Mouse (Mus musculus) heart, embryonic 16.5 days (tissue): ENCODE results near the gene Rapgef2. TPM values are rescaled to one million over a fixed set of nuclear protein-coding genes. Genes with fewer than 3 reads are reported as not detected.

Experiments used
- ATAC-seq: fragments of 200-750 bp; cut with Nextera tagmentation; replicated peaks from 2 replicates; pipeline ENCODE4 v1.8.0; 2017; ENCODE audit warnings: moderate number of reproducible peaks; ENCODE audit not compliant: insufficient read depth, low FRiP score; ENCODE audit errors: extremely low read depth
- H3K27ac ChIP-seq: fragments of 300-500 bp; sonication (generic); 2 replicates; pipeline ENCODE4 v1.5.1; 2014; ENCODE audit warnings: mild to moderate bottlenecking, low read length, control low read depth, moderate library complexity
- H3K27me3 ChIP-seq: fragments of 300-500 bp; sonication (generic); 2 replicates; pipeline ENCODE4 v1.6.1; 2014; ENCODE audit warnings: low read length, mixed read lengths; ENCODE audit not compliant: control insufficient read depth, insufficient read depth
- H3K36me3 ChIP-seq: fragments of 300-500 bp; sonication (generic); 2 replicates; pipeline ENCODE4 v1.6.1; 2014; ENCODE audit not compliant: control insufficient read depth, insufficient read depth
- H3K4me1 ChIP-seq: fragments of 300-500 bp; sonication (generic); 2 replicates; pipeline ENCODE4 v1.6.1; 2014; ENCODE audit warnings: low read length, mixed read lengths; ENCODE audit not compliant: control insufficient read depth, insufficient read depth
- H3K4me2 ChIP-seq: fragments of 300-500 bp; sonication (generic); 2 replicates; pipeline ENCODE4 v1.6.1; 2014; ENCODE audit warnings: low read depth, mild to moderate bottlenecking, control low read depth, low read length
- H3K4me3 ChIP-seq: fragments of 300-500 bp; sonication (generic); 2 replicates; pipeline ENCODE4 v1.5.1; 2014; ENCODE audit warnings: mild to moderate bottlenecking, control low read depth, low read length
- H3K9ac ChIP-seq: fragments of 300-500 bp; sonication (generic); 2 replicates; pipeline ENCODE4 v1.6.1; 2014; ENCODE audit warnings: low read length, control low read depth
- H3K9me3 ChIP-seq: fragments of 300-500 bp; sonication (generic); replicated peaks from 2 replicates; pipeline ENCODE4 v1.6.1; 2016; ENCODE audit warnings: low read length; ENCODE audit not compliant: control insufficient read depth
- WGBS: fragments of 180-500 bp; shearing (Covaris S2); extraction: QIAGEN DNeasy Blood & Tissue Kit; methylation state at CpG from one replicate; pipeline ENCODE4 v1.1.7; 2014; 5-methylcytosine and 5-hydroxymethylcytosine counted together
- polyA plus RNA-seq: library from polyadenylated mRNA; unstranded; fragments of >200 nt; fragmentation: Nextera tagmentation; extraction: Ambion mirVana; gene quantifications from 2 replicates; pipeline ENCODE4 v1.2.1, GENCODE M21; 2015

Rapgef2 gene
- polyA plus RNA-seq, 1 experiment from 2014 or later = 4.9 TPM

DNA sequence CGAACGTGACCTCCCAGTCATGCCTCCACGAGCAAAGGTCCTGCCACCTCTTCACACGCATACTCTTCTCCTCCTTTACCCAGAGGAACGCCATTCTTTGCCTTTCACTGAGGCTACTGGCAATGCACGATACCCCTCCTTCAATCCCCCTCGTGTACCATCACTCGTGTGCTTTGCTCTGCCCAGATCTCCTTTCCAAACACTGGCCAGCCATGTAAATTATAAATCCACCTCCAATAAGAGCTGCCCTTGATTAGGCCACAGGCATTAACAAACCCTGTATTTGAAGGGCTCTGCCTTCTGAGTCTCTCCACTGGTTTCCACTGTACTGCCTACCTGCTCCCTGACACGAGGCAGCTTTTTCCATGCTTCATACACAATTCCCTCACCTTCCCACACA lies 94.3 kb downstream of the Rapgef2 start:
- no peak for ATAC-seq

DNA sequence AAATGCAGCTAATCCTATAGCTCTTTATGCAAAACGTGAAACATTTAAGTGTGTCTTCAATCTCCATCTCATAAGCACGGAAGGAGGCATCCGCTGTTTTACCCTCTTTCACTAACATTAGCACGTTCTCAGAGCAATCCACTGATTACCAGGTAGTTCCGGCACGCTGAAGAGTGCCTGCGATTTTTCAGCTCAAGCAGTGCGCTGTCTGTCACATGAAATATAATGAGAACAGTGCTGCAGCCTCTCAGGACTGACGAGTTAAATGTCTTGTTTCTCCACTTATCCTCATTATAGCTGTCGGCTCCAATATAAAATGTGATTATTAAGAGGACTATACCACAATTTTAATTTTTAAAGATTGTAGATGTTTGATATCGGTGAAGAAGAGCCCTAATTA lies 94.8 kb downstream of the Rapgef2 start:
- 56% methylated on average over 11 of the region's 11 CpGs for WGBS
- no peaks in the 10 kb centered on the region for H3K9me3 ChIP-seq
- H3K36me3 ChIP-seq = no peaks in the 10 kb centered on the region
- no peak overlapping the region for H3K9ac ChIP-seq
- H3K4me3 ChIP-seq = no peak overlapping the region
- ATAC-seq = no peak
- no peak overlapping the region for H3K27ac ChIP-seq
- H3K4me2 ChIP-seq = 0 out of 2 replicates have a peak overlapping the region, but pooled peaks have one; percentile 0
- H3K27me3 ChIP-seq = no peaks in the 10 kb centered on the region
- peaks cover 38% of the 10 kb centered on the region for H3K4me1 ChIP-seq

More for the DNA sequence above, 94.3 kb downstream of the Rapgef2 start:
- Histone ChIP-seq H3K27ac (peak overlapping the region; percentile 11; the same call in 1 of the 2 replicates), H3K4me2 (no peak overlapping the region), H3K9me3 (no peaks in the 10 kb centered on the region), H3K4me1 (peaks cover 42% of the 10 kb centered on the region), H3K9ac (0 out of 2 replicates have a peak overlapping the region, but pooled peaks have one; percentile 11), H3K27me3 (no peaks in the 10 kb centered on the region), H3K36me3 (no peaks in the 10 kb centered on the region), H3K4me3 (no peak overlapping the region)
- 74% methylated on average over 9 of the region's 9 CpGs for WGBS

DNA sequence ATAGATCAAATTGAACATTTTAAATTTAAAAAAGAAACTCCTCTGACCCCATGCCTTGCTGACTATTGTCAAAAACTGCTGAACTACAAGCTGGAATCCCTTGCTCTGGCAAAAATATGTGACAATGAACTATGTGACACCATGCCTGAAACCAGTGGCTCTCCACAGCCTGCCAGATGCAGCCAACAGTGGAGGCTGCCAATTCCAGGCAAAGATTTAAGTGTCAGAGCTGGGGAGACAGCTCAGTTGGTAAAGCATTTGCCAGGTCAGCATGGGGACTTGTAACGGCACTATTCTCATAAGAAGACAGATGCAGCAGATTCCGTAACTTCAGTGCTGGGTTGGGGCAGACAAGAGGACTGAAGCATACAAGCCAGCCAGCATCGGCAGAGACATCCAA lies 95.9 kb downstream of the Rapgef2 start:
- WGBS = 59% methylated on average over 3 of the region's 3 CpGs
- Histone ChIP-seq H3K9me3 (no peaks in the 10 kb centered on the region), H3K4me2 (no peak overlapping the region), H3K9ac (no peak overlapping the region), H3K27ac (no peak overlapping the region), H3K27me3 (no peaks in the 10 kb centered on the region), H3K4me3 (no peak overlapping the region), H3K36me3 (no peaks in the 10 kb centered on the region), H3K4me1 (peaks cover 38% of the 10 kb centered on the region)
- ATAC-seq = no peak

DNA sequence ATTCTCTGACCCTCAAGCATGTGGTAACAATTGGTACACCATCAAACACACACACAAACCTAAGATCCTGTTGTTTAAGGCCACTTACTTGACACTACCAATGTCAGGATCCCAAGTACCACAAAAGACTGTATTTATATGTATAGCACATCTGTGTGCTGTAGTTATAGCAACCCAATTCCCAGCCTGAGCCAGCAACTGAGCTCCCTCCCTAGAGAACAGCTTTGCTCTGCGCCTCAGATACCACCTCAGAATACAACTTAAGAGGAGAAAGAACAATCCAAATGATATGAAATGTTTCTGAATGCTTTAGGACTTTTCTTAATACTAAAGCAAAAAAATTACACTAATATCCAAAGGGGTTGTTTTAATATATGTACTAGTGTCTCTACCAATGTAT lies 98.4 kb downstream of the Rapgef2 start:
- no peak overlapping the region for H3K4me3 ChIP-seq
- H3K27ac ChIP-seq = no peak overlapping the region
- no peak for ATAC-seq
- no peaks in the 10 kb centered on the region for H3K36me3 ChIP-seq
- no peaks in the 10 kb centered on the region for H3K27me3 ChIP-seq
- 96% methylated on average over 1 of the region's 1 CpGs for WGBS
- no peak overlapping the region for H3K9ac ChIP-seq
- no peaks in the 10 kb centered on the region for H3K9me3 ChIP-seq
- H3K4me1 ChIP-seq = peaks cover 27% of the 10 kb centered on the region
- H3K4me2 ChIP-seq = no peak overlapping the region

DNA sequence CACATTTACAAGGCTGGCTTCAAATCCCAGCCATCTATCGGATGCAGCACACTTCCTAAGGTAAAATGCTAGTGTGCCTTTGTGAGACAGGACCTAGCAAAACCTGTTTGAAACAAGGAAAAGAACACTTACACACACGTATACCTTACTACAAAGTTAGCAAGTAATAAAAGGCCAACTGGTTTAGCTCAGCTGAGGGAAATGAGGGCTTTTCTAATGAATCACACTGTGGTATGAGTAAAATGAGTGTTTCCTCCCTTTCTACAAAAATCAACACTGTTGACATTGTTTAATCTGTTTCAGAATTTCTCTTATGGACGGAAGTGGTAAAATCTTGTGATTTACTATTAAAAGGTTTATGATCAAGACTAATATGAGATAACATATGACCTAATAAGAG lies 104.0 kb downstream of the Rapgef2 start:
- no peak overlapping the region for H3K4me2 ChIP-seq
- no peak overlapping the region for H3K4me3 ChIP-seq
- no peaks in the 10 kb centered on the region for H3K27me3 ChIP-seq
- ATAC-seq = no peak
- no peaks in the 10 kb centered on the region for H3K9me3 ChIP-seq
- H3K9ac ChIP-seq = no peak overlapping the region
- H3K4me1 ChIP-seq = peaks cover 42% of the 10 kb centered on the region
- H3K27ac ChIP-seq = peak overlapping the region; percentile 96
- 57% methylated on average over 3 of the region's 3 CpGs for WGBS
- no peaks in the 10 kb centered on the region for H3K36me3 ChIP-seq

DNA sequence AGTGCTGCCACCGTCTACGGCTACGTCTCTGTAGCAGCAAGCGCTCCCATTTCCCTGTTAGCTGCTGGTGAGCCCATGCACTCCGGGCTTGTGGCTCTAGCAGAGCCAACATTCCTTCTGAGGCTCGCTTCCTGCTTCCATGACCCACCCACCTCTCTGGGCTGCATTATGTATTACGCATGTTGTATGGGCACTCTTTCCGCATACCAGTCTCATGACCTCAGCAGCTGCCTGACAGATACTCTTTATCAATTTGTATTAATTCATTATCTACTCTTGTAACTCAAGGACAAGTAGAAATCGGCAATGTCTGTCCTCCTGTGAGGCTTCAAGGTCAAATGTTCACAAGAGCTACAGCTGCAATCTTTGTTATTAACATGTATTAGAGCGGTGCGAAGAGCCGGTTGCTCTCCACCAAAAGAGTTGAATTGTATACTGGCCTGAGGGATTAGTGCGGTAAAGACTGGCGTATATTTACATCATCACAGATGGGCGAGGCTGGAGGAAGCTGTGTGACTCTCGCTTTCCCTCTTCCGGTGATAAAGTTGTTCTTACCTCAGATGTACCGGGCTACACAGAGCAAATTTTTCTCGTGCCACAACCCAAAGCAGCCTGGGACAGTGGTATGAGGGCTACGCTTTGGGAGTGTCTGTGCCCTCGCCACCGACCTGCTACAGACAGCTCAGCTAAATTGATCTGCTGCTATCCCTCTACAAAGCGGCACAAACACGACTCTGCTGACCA lies 104.9 kb downstream of the Rapgef2 start:
- H3K9me3 ChIP-seq = no peaks in the 10 kb centered on the region
- 10% methylated on average over 24 of the region's 24 CpGs for WGBS
- ATAC-seq = peak; percentile 85
- H3K4me2 ChIP-seq = peak overlapping the region; percentile 64
- H3K27me3 ChIP-seq = no peaks in the 10 kb centered on the region
- no peaks in the 10 kb centered on the region for H3K36me3 ChIP-seq
- H3K4me1 ChIP-seq = peaks cover 50% of the 10 kb centered on the region
- H3K27ac ChIP-seq = peak overlapping the region; percentile 96
- peak overlapping the region; percentile 51 for H3K4me3 ChIP-seq
- peak overlapping the region; percentile 62 for H3K9ac ChIP-seq

DNA sequence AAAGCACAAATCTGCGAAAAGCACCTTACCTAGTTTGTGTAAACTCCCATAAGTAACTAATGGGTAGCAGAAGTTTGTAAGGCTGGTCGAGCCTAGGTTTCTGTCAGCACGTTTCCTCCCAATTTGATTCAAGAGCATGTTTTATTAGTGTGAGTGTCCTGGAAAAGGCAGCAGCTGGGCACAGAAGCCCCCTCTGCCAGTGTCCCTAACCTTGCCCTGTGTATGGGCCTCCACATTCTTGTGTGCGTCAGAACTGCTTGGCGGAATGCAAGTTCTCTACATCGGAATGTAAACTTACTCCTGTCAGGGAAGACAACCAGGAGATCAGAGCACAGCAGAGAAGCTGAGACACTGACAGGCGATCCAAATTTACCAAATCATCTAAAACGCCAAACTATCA lies 106.2 kb downstream of the Rapgef2 start:
- 24% methylated on average over 8 of the region's 8 CpGs for WGBS
- H3K36me3 ChIP-seq = no peaks in the 10 kb centered on the region
- H3K27ac ChIP-seq = peak overlapping the region; percentile 96
- peak overlapping the region; percentile 51 for H3K4me3 ChIP-seq
- H3K9ac ChIP-seq = peak overlapping the region; percentile 62
- H3K4me2 ChIP-seq = peak overlapping the region; percentile 64
- H3K9me3 ChIP-seq = no peaks in the 10 kb centered on the region
- no peaks in the 10 kb centered on the region for H3K27me3 ChIP-seq
- peak; percentile 37; the same call in 1 of the 2 replicates for ATAC-seq
- H3K4me1 ChIP-seq = peaks cover 52% of the 10 kb centered on the region

DNA sequence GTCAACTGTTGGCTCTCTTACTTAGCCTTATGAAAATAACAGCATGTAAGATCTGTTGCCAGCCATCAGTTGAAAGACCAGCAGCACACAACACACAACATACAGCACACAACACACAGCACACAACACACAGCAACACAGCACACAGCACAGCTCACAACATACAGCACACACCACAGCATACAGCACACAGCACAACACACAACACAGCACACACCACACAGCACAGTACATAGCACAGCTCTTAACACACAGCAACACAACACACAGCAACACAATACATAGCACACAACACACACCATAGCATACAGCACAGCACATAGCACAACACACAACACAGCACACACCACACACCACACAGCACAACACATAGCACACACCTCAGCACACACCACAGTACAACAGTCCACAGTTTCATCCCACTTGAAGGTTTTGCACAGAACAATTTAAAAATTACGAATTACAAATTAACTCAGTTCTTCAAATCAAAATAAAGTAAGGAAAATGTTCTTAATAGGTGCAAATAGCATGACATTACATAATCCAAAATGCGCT lies 106.7 kb downstream of the Rapgef2 start:
- 74% methylated on average over 2 of the region's 2 CpGs for WGBS
- no peaks in the 10 kb centered on the region for H3K9me3 ChIP-seq
- H3K27me3 ChIP-seq = no peaks in the 10 kb centered on the region
- no peak for ATAC-seq
- H3K27ac ChIP-seq = peak overlapping the region; percentile 96
- peak overlapping the region; percentile 62 for H3K9ac ChIP-seq
- peaks cover 52% of the 10 kb centered on the region for H3K4me1 ChIP-seq
- H3K4me2 ChIP-seq = peak overlapping the region; percentile 64
- H3K4me3 ChIP-seq = peak overlapping the region; percentile 51
- H3K36me3 ChIP-seq = no peaks in the 10 kb centered on the region

DNA sequence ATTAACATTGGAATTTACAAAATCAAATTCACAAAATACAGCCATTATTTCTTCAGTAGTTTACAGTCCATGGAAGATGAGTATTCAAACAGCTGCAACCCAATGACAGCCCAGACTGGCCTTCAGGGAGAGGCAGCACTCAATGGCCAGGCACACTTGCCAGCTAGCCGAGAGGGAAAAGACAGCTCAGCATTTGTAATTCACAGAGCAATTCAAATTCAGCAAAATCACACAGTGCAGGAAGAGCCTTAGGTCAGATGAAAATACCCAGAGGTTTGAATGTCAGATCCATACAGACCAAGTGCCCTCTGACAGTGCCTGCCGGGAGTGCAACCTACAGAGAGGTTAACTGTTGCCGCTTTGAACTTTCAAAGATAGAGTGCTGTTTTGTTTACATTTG lies 107.6 kb downstream of the Rapgef2 start:
- Histone ChIP-seq H3K9ac (peak overlapping the region; percentile 62), H3K27ac (peak overlapping the region; percentile 96), H3K4me2 (peak overlapping the region; percentile 64), H3K4me1 (peaks cover 52% of the 10 kb centered on the region), H3K9me3 (no peaks in the 10 kb centered on the region), H3K4me3 (peak overlapping the region; percentile 51), H3K36me3 (no peaks in the 10 kb centered on the region), H3K27me3 (no peaks in the 10 kb centered on the region)
- WGBS = 33% methylated on average over 3 of the region's 3 CpGs
- no peak for ATAC-seq
